Mouse (Mus musculus) hindbrain, embryonic 11.5 days (tissue): ENCODE data around the gene Ticam1. TPM values are rescaled to one million over a fixed set of nuclear protein-coding genes. Genes with fewer than 3 reads are reported as not detected.

Experiments used
- ATAC-seq: fragments of 200-750 bp; cut with Nextera tagmentation; 2 replicates; pipeline ENCODE4 v1.8.0; 2017; ENCODE audit warnings: mild to moderate bottlenecking, moderate TSS enrichment, moderate library complexity; ENCODE audit not compliant: low FRiP score
- DNase-seq: peaks from one replicate; pipeline ENCODE4 v3.0.0-alpha.2; 2015; ENCODE audit warnings: low spot score
- H3K27ac ChIP-seq: fragments of 300-500 bp; sonication (generic); 2 replicates; pipeline ENCODE4 v1.5.1; 2014; ENCODE audit warnings: mild to moderate bottlenecking, low read depth, low read length
- H3K27me3 ChIP-seq: fragments of 300-500 bp; sonication (generic); 2 replicates; pipeline ENCODE4 v1.6.1; 2014; ENCODE audit warnings: mild to moderate bottlenecking, low read length, moderate library complexity, mixed read lengths; ENCODE audit not compliant: control insufficient read depth, insufficient read depth
- H3K36me3 ChIP-seq: fragments of 300-500 bp; sonication (generic); 2 replicates; pipeline ENCODE4 v1.6.1; 2014; ENCODE audit warnings: mild to moderate bottlenecking, low read length, moderate library complexity, mixed read lengths; ENCODE audit not compliant: control insufficient read depth, insufficient read depth
- H3K4me1 ChIP-seq: fragments of 300-500 bp; sonication (generic); replicated peaks from 2 replicates; pipeline ENCODE4 v1.6.1; 2014; ENCODE audit warnings: low read length, mixed read lengths; ENCODE audit not compliant: control insufficient read depth, insufficient read depth
- H3K4me2 ChIP-seq: fragments of 300-500 bp; sonication (generic); replicated peaks from 2 replicates; pipeline ENCODE4 v1.6.1; 2014; ENCODE audit warnings: mild to moderate bottlenecking, low read depth, low read length
- H3K4me3 ChIP-seq: fragments of 300-500 bp; sonication (generic); 2 replicates; pipeline ENCODE4 v1.5.1; 2014; ENCODE audit warnings: low read depth, low read length
- H3K9ac ChIP-seq: fragments of 300-500 bp; sonication (generic); 2 replicates; pipeline ENCODE4 v1.6.1; 2014; ENCODE audit warnings: low read depth, low read length
- H3K9me3 ChIP-seq: fragments of 300-500 bp; sonication (generic); 2 replicates; pipeline ENCODE4 v1.6.1; 2016; ENCODE audit warnings: low read length; ENCODE audit not compliant: control insufficient read depth
- WGBS: fragments of 180-500 bp; shearing (Covaris S2); extraction: QIAGEN DNeasy Blood & Tissue Kit; methylation state at CpG from one replicate; pipeline ENCODE4 v1.1.7; 2014; 5-methylcytosine and 5-hydroxymethylcytosine counted together
- polyA plus RNA-seq: library from polyadenylated mRNA; unstranded; fragments of >200 nt; fragmentation: Nextera tagmentation; extraction: Ambion mirVana; gene quantifications from 2 replicates; pipeline ENCODE4 v1.2.1, GENCODE M21; 2014

The Ticam1 gene
- polyA plus RNA-seq = 2.1 and 2.7 TPM in 2 replicates

GRCm38 (mm10) chr17:56276643-56277566 lies at the start of gene Ticam1:
Ticam1 (minus strand) TSS chr17:56276786.
- Histone ChIP-seq H3K9ac (peak within 1 kb of the TSS; percentile 52), H3K9me3 (no peaks in the 10 kb centered on the region), H3K36me3 (no peaks in the 10 kb centered on the region), H3K4me2 (peak within 1 kb of the TSS; percentile 62), H3K4me1 (no peaks in the 10 kb centered on the region), H3K4me3 (peak within 1 kb of the TSS; percentile 36), H3K27me3 (no peaks in the 10 kb centered on the region), H3K27ac (peak within 1 kb of the TSS; percentile 0; the same call in 1 of the 2 replicates)
- WGBS = 10% methylated on average over 17 of the region's 21 CpGs
- ATAC-seq (peak; percentile 89), DNase-seq (peak; percentile 88)

GRCm38 (mm10) chr17:56325450-56326152 lies 49.0 kb upstream of the Ticam1 start, which contains the start of gene Kdm4b:
Kdm4b (plus strand) TSS chr17:56326062.
- Histone ChIP-seq H3K36me3 (no peaks in the 10 kb centered on the region), H3K4me2 (peak within 1 kb of the TSS; percentile 83), H3K27me3 (no peaks in the 10 kb centered on the region), H3K9ac (peak within 1 kb of the TSS; percentile 95), H3K9me3 (no peaks in the 10 kb centered on the region), H3K27ac (peak within 1 kb of the TSS; percentile 88), H3K4me3 (peak within 1 kb of the TSS; percentile 92), H3K4me1 (peaks cover 6% of the 10 kb centered on the region)
- under 1% methylated on average over 44 of the region's 57 CpGs for WGBS
- peak; percentile 99 for DNase-seq
- peak; percentile 100 for ATAC-seq

GRCm38 (mm10) chr17:56324419-56324818 lies 47.8 kb upstream of the Ticam1 start:
- Histone ChIP-seq H3K36me3 (no peaks in the 10 kb centered on the region; the same call in 1 of the 2 replicates), H3K9me3 (no peaks in the 10 kb centered on the region), H3K27me3 (no peaks in the 10 kb centered on the region), H3K27ac (no peak overlapping the region), H3K4me3 (no peak overlapping the region), H3K9ac (no peak overlapping the region), H3K4me2 (no peak overlapping the region), H3K4me1 (peaks cover 6% of the 10 kb centered on the region)
- 71% methylated on average over 3 of the region's 3 CpGs for WGBS
- no peak for ATAC-seq
- no peak for DNase-seq

- DNase-seq (no peak), ATAC-seq (no peak)
- Histone ChIP-seq H3K4me3 (no peak overlapping the region), H3K4me1 (peaks cover 8% of the 10 kb centered on the region; the same call in 1 of the 2 replicates), H3K27ac (no peak overlapping the region), H3K9me3 (no peaks in the 10 kb centered on the region), H3K4me2 (no peak overlapping the region), H3K9ac (no peak overlapping the region), H3K27me3 (no peaks in the 10 kb centered on the region), H3K36me3 (peaks cover 7% of the 10 kb centered on the region; the same call in 1 of the 2 replicates)
- 96% methylated on average over 15 of the region's 15 CpGs for WGBS
Measured at GRCm38 (mm10) chr17:56309191-56309945, 32.8 kb upstream of the Ticam1 start.

GRCm38 (mm10) chr17:56308088-56308487 lies 31.5 kb upstream of the Ticam1 start:
- Histone ChIP-seq H3K27ac (no peak overlapping the region), H3K4me3 (no peak overlapping the region), H3K4me1 (peaks cover 12% of the 10 kb centered on the region; the same call in 1 of the 2 replicates), H3K27me3 (no peaks in the 10 kb centered on the region), H3K9ac (0 out of 2 replicates have a peak overlapping the region, but pooled peaks have one; percentile 19), H3K4me2 (no peak overlapping the region), H3K36me3 (peaks cover 7% of the 10 kb centered on the region; the same call in 1 of the 2 replicates), H3K9me3 (no peaks in the 10 kb centered on the region)
- ATAC-seq (no peak), DNase-seq (no peak)
- 75% methylated on average over 6 of the region's 6 CpGs for WGBS

GRCm38 (mm10) chr17:56305826-56306225 lies 29.2 kb upstream of the Ticam1 start:
- peak overlapping the region; percentile 6; the same call in 1 of the 2 replicates for H3K4me3 ChIP-seq
- no peaks in the 10 kb centered on the region for H3K27me3 ChIP-seq
- ATAC-seq (no peak), DNase-seq (no peak)
- peaks cover 16% of the 10 kb centered on the region for H3K4me1 ChIP-seq
- H3K9ac ChIP-seq = no peak overlapping the region; the same call in 1 of the 2 replicates
- no peak overlapping the region; the same call in 1 of the 2 replicates for H3K27ac ChIP-seq
- H3K4me2 ChIP-seq = peak overlapping the region; percentile 95; the same call in 1 of the 2 replicates
- 75% methylated on average over 8 of the region's 8 CpGs for WGBS
- no peaks in the 10 kb centered on the region for H3K9me3 ChIP-seq
- peaks cover 7% of the 10 kb centered on the region; the same call in 1 of the 2 replicates for H3K36me3 ChIP-seq

GRCm38 (mm10) chr17:56305156-56305555 lies 28.6 kb upstream of the Ticam1 start:
- Histone ChIP-seq H3K4me2 (peak overlapping the region; percentile 95), H3K4me3 (peak overlapping the region; percentile 71), H3K9ac (peak overlapping the region; percentile 79), H3K9me3 (no peaks in the 10 kb centered on the region), H3K27me3 (no peaks in the 10 kb centered on the region), H3K36me3 (peaks cover 4% of the 10 kb centered on the region; the same call in 1 of the 2 replicates), H3K4me1 (peaks cover 16% of the 10 kb centered on the region), H3K27ac (peak overlapping the region; percentile 18; the same call in 1 of the 2 replicates)
- DNase-seq (no peak), ATAC-seq (no peak)
- WGBS = 29% methylated on average over 9 of the region's 9 CpGs

GRCm38 (mm10) chr17:56304718-56305117 lies 28.1 kb upstream of the Ticam1 start:
- 16% methylated on average over 11 of the region's 11 CpGs for WGBS
- Histone ChIP-seq H3K4me2 (peak overlapping the region; percentile 95), H3K27ac (no peak overlapping the region), H3K4me3 (peak overlapping the region; percentile 71), H3K36me3 (peaks cover 4% of the 10 kb centered on the region; the same call in 1 of the 2 replicates), H3K4me1 (peaks cover 16% of the 10 kb centered on the region), H3K9me3 (no peaks in the 10 kb centered on the region), H3K27me3 (no peaks in the 10 kb centered on the region), H3K9ac (peak overlapping the region; percentile 79)
- ATAC-seq = no peak
- DNase-seq = no peak
